ENCODE assay signal across 15 mouse cellular contexts in the genomic region with DNA sequence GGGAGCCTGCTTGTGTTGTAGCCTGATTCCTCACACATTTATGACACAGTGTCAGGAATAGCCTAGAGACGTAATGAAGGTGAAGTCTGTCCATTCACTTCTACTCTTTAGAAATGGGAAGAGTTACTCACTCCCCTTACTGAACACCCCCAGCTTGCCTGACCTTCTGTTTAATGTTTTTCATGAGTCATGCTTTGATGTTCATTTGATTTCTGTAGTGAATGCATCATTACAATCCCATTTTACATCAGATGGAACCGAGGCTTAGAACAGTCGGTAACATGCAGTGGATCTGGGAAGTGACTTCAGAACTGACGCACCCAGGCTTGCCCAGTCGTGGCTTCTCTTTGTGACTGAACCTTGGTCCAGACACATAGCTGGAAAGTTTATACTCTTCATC.
"Had no signal": no experiment of that assay in that cellular context is flagged by ENCODE, and none has a peak within 500 bp of the region (broad histone marks: within the 10 kb centered on the region; RNA-seq: fewer than 3 reads in every experiment).

No protein-coding gene starts in this region.

- H3K4me3 ChIP-seq: midbrain, embryonic 10.5 days; midbrain, embryonic 12.5 days; myocyte; neural tube, embryonic 13.5 days; neural tube, embryonic 15.5 days; stomach, embryonic 15.5 days had no signal

- H3K27ac ChIP-seq: midbrain, embryonic 10.5 days; midbrain, embryonic 12.5 days; neural tube, embryonic 13.5 days; neural tube, embryonic 15.5 days; stomach, embryonic 15.5 days; stomach, postnatal 0 days had no signal

- H3K4me1 ChIP-seq: stomach, embryonic 15.5 days had no signal

- DNase-seq: lung, embryonic 14.5 days; lung, postnatal 10 days; lung, postnatal 4 days; midbrain, embryonic 14.5 days; right cerebral cortex, postnatal 14 days; thymus, adult 2 months; thymus, postnatal 25 days; thymus, postnatal 4 days had no signal
